Mouse (Mus musculus): ENCODE results near the gene Atp11c.

GRCm38 (mm10) chrX:60329735-60330134 lies 262.8 kb downstream of the Atp11c start:
- TF ChIP-seq CTCF (conservative IDR thresholded peaks at IDR 0.05; ENCODE audit: insufficient read depth, insufficient read length, low read depth, low read length): no peak
- no peak for TF ChIP-seq POLR2A (IDR thresholded peaks at IDR 0.05; ENCODE audit: low read depth, low read length)
